Mouse (Mus musculus) limb, embryonic 12.5 days (tissue): ENCODE measurements at regions not wholly inside any gene's neighbourhood (a gene's known extent, or its start where the extent isn't known, plus 50 kb on each side); places are given as distances from the start of the nearest gene placed in this dataset.

Experiments used
- ATAC-seq: fragments of 200-750 bp; cut with Nextera tagmentation; 2 replicates; pipeline ENCODE4 v1.8.0; 2017; ENCODE audit warnings: low read depth, moderate TSS enrichment; ENCODE audit not compliant: insufficient number of reproducible peaks, insufficient read depth, low FRiP score, low TSS enrichment
- H3K27ac ChIP-seq: fragments of 300-500 bp; sonication (generic); 2 replicates; pipeline ENCODE4 v1.5.1; 2016; ENCODE audit warnings: mild to moderate bottlenecking, moderate library complexity
- H3K27me3 ChIP-seq: fragments of 300-500 bp; sonication (generic); 2 replicates; pipeline ENCODE4 v1.6.1; 2016; ENCODE audit warnings: mild to moderate bottlenecking, moderate library complexity
- H3K36me3 ChIP-seq: fragments of 300-500 bp; sonication (generic); 2 replicates; pipeline ENCODE4 v1.6.1; 2016; ENCODE audit warnings: mild to moderate bottlenecking, moderate library complexity
- H3K4me1 ChIP-seq: fragments of 300-500 bp; sonication (generic); replicated peaks from 2 replicates; pipeline ENCODE4 v1.6.1; 2016
- H3K4me2 ChIP-seq: fragments of 300-500 bp; sonication (generic); 2 replicates; pipeline ENCODE4 v1.6.1; 2016; ENCODE audit warnings: mild to moderate bottlenecking, moderate library complexity
- H3K4me3 ChIP-seq: fragments of 300-500 bp; sonication (generic); replicated peaks from 2 replicates; pipeline ENCODE4 v1.5.1; 2016; ENCODE audit warnings: mild to moderate bottlenecking
- H3K9ac ChIP-seq: fragments of 300-500 bp; sonication (generic); replicated peaks from 2 replicates; pipeline ENCODE4 v1.6.1; 2016; ENCODE audit warnings: mild to moderate bottlenecking, moderate library complexity
- H3K9me3 ChIP-seq: fragments of 300-500 bp; sonication (generic); 2 replicates; pipeline ENCODE4 v1.6.1; 2016; ENCODE audit warnings: mild to moderate bottlenecking, moderate library complexity
- WGBS: fragments of 180-500 bp; shearing (Covaris S2); methylation state at CpG from one replicate; pipeline ENCODE4 v1.1.7; 2016; 5-methylcytosine and 5-hydroxymethylcytosine counted together

DNA sequence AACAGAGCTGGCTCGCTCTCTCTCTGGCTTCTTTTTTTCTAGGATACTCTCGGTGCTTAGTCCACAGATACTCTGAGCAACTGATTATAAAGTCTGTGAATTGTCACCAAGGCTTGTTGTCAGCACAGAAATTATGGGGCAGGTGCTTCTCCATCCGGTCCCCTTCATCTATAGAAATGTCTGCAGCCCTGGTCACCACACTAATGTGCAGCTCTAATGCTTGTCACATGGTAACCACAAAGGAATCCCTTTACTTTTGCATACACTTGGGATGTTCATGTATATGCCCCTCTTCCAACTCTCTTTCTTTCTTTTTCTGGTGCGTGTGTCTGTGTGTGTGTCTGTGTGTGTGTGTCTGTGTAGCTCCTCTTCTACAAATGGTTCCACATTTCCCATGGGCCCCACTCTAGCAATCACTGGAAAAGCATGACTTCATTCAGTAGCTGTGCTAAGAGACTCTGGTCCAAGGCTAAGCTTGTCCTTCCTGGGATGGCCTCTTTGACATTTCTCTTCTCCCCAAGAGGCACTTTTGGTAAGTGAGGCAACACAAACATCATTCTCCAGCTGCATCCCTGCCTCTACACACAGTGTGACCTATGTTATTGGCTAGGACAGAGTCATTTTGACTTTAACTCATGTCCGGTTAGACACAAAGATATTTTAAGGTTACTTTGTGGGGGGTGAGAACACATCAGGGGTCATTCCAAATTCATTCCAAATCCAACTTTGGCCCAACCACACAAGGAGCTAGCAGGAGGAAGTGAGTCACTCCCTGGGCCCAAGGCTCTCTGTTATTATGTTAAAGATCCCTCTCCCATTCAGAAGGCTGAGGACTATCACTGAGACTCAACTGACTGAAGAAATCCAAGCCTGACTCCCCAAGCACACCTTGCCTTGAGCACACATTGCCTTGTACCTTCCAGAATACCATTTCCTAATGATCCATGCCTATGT, 705.4 kb downstream of the Inhba start:
- H3K9ac ChIP-seq, result no peak overlapping the region
- no peaks in the 10 kb centered on the region for H3K27me3 ChIP-seq
- no peak overlapping the region for H3K4me3 ChIP-seq
- 76% methylated on average over 5 of the region's 5 CpGs for WGBS
- H3K4me1 ChIP-seq, result peaks cover 9% of the 10 kb centered on the region; the same call in 1 of the 2 replicates
- no peaks in the 10 kb centered on the region for H3K9me3 ChIP-seq
- ATAC-seq, result no peak
- H3K27ac ChIP-seq, result no peak overlapping the region
- no peak overlapping the region for H3K4me2 ChIP-seq
- H3K36me3 ChIP-seq, result no peaks in the 10 kb centered on the region

DNA sequence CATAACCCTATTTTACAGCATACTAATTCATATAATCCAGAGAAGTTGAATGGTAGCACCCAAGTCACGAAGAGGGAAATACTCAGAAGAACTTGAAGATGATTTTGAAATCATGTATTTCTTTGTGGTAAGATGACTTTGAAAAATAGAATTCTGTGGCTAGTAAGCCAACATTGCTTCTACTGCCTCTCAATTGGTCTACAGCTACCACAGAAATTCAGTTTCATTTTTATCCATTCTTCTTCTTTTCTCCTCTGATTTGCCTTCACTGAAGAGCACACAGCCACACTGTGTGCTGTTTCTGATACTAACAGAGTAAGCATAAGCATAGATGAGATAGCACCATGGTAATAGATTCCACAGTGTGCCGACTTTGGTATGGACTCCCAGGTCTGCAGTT, 708.4 kb downstream of the Inhba start:
- H3K4me1 ChIP-seq, result peaks cover 10% of the 10 kb centered on the region
- WGBS, result 83% methylated on average over 2 of the region's 2 CpGs
- no peaks in the 10 kb centered on the region for H3K27me3 ChIP-seq
- no peak overlapping the region for H3K9ac ChIP-seq
- no peaks in the 10 kb centered on the region for H3K36me3 ChIP-seq
- no peak overlapping the region for H3K4me2 ChIP-seq
- H3K9me3 ChIP-seq, result no peaks in the 10 kb centered on the region
- H3K27ac ChIP-seq, result no peak overlapping the region
- no peak overlapping the region for H3K4me3 ChIP-seq
- ATAC-seq, result no peak

DNA sequence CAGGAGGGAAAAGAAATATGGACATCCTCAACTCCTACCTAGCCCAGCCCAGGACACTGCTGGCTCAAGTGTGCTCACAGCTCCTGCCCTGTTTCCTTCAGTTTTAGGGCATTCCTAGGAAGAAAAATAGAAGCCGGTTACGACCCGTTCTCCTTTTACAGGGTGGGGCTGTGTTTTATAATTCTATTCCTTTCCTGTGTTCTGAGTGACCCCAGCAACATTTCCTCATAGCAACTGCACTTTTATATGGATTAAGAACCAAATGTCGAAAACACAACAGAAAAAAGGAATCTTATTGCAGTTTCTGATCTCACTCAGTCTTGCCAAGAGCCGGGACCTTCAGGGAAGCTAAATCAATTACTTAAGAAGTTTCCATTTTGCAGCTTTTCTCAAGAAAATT, 713.7 kb downstream of the Inhba start:
- Histone ChIP-seq H3K27me3 (no peaks in the 10 kb centered on the region), H3K4me3 (no peak overlapping the region), H3K4me2 (no peak overlapping the region), H3K9me3 (no peaks in the 10 kb centered on the region), H3K36me3 (no peaks in the 10 kb centered on the region), H3K27ac (no peak overlapping the region), H3K9ac (no peak overlapping the region), H3K4me1 (peaks cover 5% of the 10 kb centered on the region; the same call in 1 of the 2 replicates)
- no peak for ATAC-seq
- WGBS, result 58% methylated on average over 5 of the region's 5 CpGs

DNA sequence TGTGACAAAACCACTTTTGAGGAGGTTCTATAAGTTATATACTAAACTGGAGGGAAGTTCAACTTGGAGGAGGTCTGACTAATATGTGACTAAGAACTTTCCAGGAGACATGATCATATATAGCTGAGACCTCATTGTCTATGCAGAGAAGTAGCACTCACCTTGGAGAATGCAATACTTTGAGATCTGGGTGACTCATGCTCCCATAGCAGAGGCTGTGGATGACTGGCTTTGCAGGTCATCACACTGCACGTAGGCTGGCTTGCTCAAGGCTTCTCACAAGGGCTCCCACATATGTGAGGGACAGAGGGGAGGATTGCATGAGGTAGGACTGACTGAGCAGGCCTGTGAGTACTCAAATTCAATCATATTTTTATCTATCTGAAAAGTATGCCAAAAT, 726.7 kb downstream of the Inhba start:
- Histone ChIP-seq H3K27me3 (no peaks in the 10 kb centered on the region), H3K4me3 (no peak overlapping the region), H3K27ac (no peak overlapping the region), H3K4me2 (no peak overlapping the region), H3K9ac (no peak overlapping the region), H3K4me1 (no peaks in the 10 kb centered on the region), H3K9me3 (no peaks in the 10 kb centered on the region), H3K36me3 (no peaks in the 10 kb centered on the region)
- ATAC-seq, result no peak
- 81% methylated on average over 1 of the region's 1 CpGs for WGBS

DNA sequence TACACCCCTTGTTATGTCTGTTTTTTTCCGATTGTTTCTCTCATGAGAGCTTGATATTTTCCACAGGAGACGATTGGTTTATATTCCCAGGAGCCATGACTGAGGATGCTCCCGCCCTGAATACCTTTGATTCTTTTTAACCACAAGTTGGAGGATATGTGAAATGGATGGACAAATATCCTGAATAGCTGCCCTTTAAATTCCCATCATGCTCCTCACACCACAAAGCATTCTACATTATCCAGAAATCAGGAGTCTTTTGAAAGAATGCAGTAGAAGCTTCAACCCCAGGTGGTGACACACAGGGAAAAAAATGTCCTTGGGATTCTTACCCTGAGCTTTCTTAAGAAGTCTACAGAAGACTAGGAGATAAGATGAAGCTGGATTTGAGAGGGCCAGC, 727.9 kb downstream of the Inhba start:
- Histone ChIP-seq H3K36me3 (no peaks in the 10 kb centered on the region), H3K9ac (no peak overlapping the region), H3K27ac (no peak overlapping the region), H3K4me1 (no peaks in the 10 kb centered on the region), H3K9me3 (no peaks in the 10 kb centered on the region), H3K4me2 (no peak overlapping the region), H3K4me3 (no peak overlapping the region), H3K27me3 (no peaks in the 10 kb centered on the region)
- no peak for ATAC-seq
- 86% methylated on average over 3 of the region's 3 CpGs for WGBS

DNA sequence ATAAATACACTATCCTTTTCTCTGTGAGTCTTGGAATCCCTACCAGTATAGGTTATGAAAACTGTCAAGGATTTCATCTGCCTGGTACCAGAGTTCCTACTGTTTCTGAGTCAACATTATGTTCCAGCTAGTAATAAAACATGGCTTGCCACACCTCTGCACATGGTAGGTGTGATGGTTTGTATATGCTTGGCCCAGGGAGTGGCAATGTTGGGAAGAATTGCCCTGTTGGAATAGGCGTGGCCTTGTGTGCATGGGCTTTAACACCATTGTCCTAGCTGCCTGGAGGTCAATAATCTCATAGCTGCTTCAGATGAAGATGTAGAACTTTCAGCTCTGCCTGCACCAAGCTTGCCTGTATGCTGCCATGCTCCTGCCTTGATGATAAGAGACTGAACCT, 732.6 kb downstream of the Inhba start:
- no peak overlapping the region for H3K27ac ChIP-seq
- no peaks in the 10 kb centered on the region for H3K36me3 ChIP-seq
- no peaks in the 10 kb centered on the region for H3K4me1 ChIP-seq
- ATAC-seq, result no peak
- H3K4me2 ChIP-seq, result no peak overlapping the region
- 72% methylated on average over 1 of the region's 1 CpGs for WGBS
- no peak overlapping the region for H3K9ac ChIP-seq
- no peaks in the 10 kb centered on the region for H3K27me3 ChIP-seq
- no peak overlapping the region for H3K4me3 ChIP-seq
- H3K9me3 ChIP-seq, result no peaks in the 10 kb centered on the region

DNA sequence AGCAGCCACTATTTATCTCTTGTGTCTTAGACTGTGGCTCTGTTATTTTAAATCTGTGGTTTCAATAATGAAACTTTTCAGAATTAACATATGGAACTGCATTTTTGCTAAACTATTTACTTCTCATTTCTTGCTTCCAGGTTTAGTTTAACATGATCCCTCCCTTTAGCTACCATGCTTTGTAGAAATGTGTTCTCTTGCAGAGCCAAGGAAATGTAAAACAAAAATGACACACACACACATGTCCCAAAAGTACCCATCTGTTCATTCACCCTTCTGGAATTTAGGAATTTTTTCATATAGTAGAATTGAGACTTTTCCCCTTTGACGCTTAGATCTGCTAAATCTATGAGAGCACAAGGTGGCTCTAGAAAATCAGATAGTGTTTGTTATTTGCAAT, 734.0 kb downstream of the Inhba start:
- no peaks in the 10 kb centered on the region for H3K9me3 ChIP-seq
- H3K27ac ChIP-seq, result no peak overlapping the region
- no peaks in the 10 kb centered on the region for H3K4me1 ChIP-seq
- no peaks in the 10 kb centered on the region for H3K36me3 ChIP-seq
- ATAC-seq, result no peak
- no peak overlapping the region for H3K4me3 ChIP-seq
- no peaks in the 10 kb centered on the region for H3K27me3 ChIP-seq
- H3K9ac ChIP-seq, result no peak overlapping the region
- WGBS, result 90% methylated on average over 1 of the region's 1 CpGs
- H3K4me2 ChIP-seq, result no peak overlapping the region

DNA sequence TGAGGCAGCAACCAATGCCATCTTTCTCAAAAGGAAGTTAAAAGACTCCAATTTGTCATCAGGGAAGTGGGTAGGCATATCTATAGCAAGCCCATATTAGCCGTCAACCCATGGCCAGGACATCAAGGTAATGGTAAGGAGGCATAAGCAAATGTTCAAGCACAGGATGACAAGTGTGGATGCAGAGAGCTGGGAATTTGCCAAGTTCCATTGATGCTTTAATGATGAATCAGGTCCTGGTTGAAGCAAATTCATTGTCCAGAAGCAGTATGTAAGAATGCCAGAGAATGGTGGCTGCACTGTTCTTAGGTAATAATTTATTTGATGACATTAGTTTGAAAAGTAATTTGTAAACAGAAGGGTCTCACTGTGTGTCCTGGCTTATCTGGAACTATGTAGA, 734.8 kb downstream of the Inhba start:
- Histone ChIP-seq H3K36me3 (no peaks in the 10 kb centered on the region), H3K9ac (no peak overlapping the region), H3K4me2 (no peak overlapping the region), H3K4me3 (no peak overlapping the region), H3K9me3 (no peaks in the 10 kb centered on the region), H3K27me3 (no peaks in the 10 kb centered on the region), H3K27ac (no peak overlapping the region), H3K4me1 (no peaks in the 10 kb centered on the region)
- 100% methylated on average over 1 of the region's 1 CpGs for WGBS
- no peak for ATAC-seq

DNA sequence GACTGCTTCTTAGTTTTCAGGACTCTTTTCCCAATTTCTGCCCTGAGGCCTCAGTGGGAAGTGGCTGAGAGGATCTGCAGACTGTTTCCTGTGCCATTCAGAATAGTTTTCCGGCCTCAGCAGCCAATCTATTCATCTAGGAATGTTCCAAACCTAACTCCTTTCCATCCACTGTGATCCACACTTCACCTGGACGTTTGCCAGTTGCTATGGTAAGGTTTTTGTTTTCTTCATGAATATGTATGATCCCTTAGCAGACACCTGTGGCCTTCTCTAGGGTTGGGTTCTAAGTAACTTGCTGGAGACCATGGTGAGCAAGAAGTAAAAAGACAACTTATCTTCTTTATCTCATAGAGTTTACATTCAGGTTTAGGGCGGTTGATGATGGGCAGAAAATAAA, 744.6 kb downstream of the Inhba start:
- H3K36me3 ChIP-seq, result no peaks in the 10 kb centered on the region
- H3K4me1 ChIP-seq, result no peaks in the 10 kb centered on the region
- H3K4me3 ChIP-seq, result no peak overlapping the region
- no peak overlapping the region for H3K9ac ChIP-seq
- H3K27ac ChIP-seq, result no peak overlapping the region
- H3K9me3 ChIP-seq, result no peaks in the 10 kb centered on the region
- 71% methylated on average over 3 of the region's 3 CpGs for WGBS
- H3K4me2 ChIP-seq, result no peak overlapping the region
- no peaks in the 10 kb centered on the region for H3K27me3 ChIP-seq
- no peak for ATAC-seq

DNA sequence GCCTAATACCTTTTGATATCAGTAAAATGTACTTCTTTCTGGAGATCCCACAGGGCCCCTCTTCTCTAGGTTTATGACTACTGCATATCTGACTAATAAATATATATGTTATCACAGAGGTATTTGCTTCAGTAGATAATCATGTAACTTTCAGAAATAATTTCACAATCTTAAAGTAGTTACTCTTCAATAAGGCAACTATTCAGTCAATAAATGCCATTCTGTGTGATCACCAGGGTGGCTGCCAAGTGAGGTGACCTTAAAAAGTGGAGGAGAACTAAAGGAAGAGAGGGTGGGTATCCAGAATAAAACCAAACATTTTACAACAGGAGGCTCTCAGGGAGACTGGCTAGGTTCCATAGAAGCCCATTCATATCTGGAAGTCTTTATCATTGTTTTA, 748.4 kb downstream of the Inhba start:
- Histone ChIP-seq H3K9me3 (no peaks in the 10 kb centered on the region), H3K27ac (no peak overlapping the region), H3K4me3 (no peak overlapping the region), H3K27me3 (no peaks in the 10 kb centered on the region), H3K9ac (no peak overlapping the region), H3K36me3 (no peaks in the 10 kb centered on the region), H3K4me1 (no peaks in the 10 kb centered on the region; the same call in 1 of the 2 replicates), H3K4me2 (no peak overlapping the region)
- ATAC-seq, result no peak

DNA sequence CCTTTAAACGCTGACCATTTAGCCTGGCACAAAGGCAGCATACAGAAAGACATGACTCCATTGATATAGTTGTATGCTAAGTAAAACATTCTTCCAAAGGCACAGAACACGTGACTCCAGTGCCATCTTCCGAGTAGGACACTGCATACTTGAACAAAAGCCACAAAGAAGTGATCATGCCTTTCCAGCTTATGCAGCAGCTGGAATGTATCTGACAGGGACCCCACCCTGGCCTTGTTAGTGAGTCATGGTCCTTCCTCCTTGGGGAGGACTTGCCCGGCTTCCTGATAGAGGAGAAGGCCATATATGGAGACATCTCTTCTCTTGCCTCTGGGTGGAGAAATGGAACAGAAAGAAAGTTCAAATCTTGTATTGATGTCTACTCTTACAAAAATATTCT, 749.8 kb downstream of the Inhba start:
- 82% methylated on average over 4 of the region's 4 CpGs for WGBS
- H3K27me3 ChIP-seq, result no peaks in the 10 kb centered on the region
- H3K9ac ChIP-seq, result no peak overlapping the region
- no peak overlapping the region for H3K4me3 ChIP-seq
- H3K4me1 ChIP-seq, result no peaks in the 10 kb centered on the region; the same call in 1 of the 2 replicates
- no peak for ATAC-seq
- no peaks in the 10 kb centered on the region for H3K36me3 ChIP-seq
- no peaks in the 10 kb centered on the region for H3K9me3 ChIP-seq
- no peak overlapping the region for H3K4me2 ChIP-seq
- no peak overlapping the region for H3K27ac ChIP-seq

DNA sequence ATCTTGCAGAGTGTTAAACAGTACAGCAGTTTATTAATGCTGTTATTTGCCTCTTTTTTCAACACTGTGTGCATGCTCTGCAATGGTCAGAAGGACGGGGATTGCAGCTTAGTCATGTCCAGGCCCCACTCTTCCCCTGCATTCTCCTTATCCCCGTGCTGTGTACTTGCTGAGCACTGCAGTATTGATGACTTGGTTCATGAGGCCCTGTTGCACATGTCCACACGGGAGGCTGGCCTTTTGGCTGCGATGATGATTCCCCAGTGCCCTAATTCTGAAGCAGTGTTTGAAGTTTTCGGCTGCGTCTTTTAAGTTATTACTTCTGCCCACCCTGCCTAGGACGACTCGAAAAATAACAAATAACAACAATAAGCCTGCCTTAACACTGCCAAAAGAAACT, 750.7 kb downstream of the Inhba start:
- Histone ChIP-seq H3K36me3 (no peaks in the 10 kb centered on the region), H3K4me1 (no peaks in the 10 kb centered on the region; the same call in 1 of the 2 replicates), H3K4me2 (no peak overlapping the region), H3K27ac (no peak overlapping the region), H3K27me3 (no peaks in the 10 kb centered on the region), H3K9me3 (no peaks in the 10 kb centered on the region), H3K9ac (no peak overlapping the region), H3K4me3 (no peak overlapping the region)
- no peak for ATAC-seq
- 74% methylated on average over 8 of the region's 8 CpGs for WGBS
